Mouse (Mus musculus) heart, embryonic 14.5 days (tissue): ENCODE measurements around the gene Stk38. TPM values are rescaled to one million over a fixed set of nuclear protein-coding genes. Genes with fewer than 3 reads are reported as not detected.

Source experiments
- ATAC-seq: fragments of 200-750 bp; cut with Nextera tagmentation; 2 replicates; pipeline ENCODE4 v1.8.0; 2017; ENCODE audit warnings: low read depth, moderate TSS enrichment; ENCODE audit not compliant: insufficient number of reproducible peaks, insufficient read depth, low FRiP score
- H3K27ac ChIP-seq, 2 experiments: fragments of 200-500 bp in 1 of 2; fragments of 300-500 bp in 1 of 2; sonication (generic) in 1 of 2; replicated peaks in 1 of 2; 2 replicates each; pipeline ENCODE4 v1.5.1; 2012 to 2014; ENCODE audit warnings: low read depth in 2 of 2, low read length in 2 of 2, control low read depth in 1 of 2, mild to moderate bottlenecking in 1 of 2, mixed read lengths in 1 of 2; ENCODE audit not compliant: control insufficient read depth in 1 of 2, insufficient read depth in 1 of 2
- H3K27me3 ChIP-seq: fragments of 300-500 bp; sonication (generic); 2 replicates; pipeline ENCODE4 v1.6.1; 2014; ENCODE audit warnings: mild to moderate bottlenecking, low read length, control low read depth; ENCODE audit not compliant: control insufficient read depth, insufficient read depth
- H3K36me3 ChIP-seq: fragments of 300-500 bp; sonication (generic); 2 replicates; pipeline ENCODE4 v1.6.1; 2014; ENCODE audit warnings: mild to moderate bottlenecking, control low read depth, low read length, mixed read lengths; ENCODE audit not compliant: control insufficient read depth, insufficient read depth
- H3K4me1 ChIP-seq, 2 experiments: fragments of 200-500 bp in 1 of 2; fragments of 300-500 bp in 1 of 2; sonication (generic) in 1 of 2; 2 replicates each; pipeline ENCODE4 v1.6.1; 2012 to 2014; ENCODE audit warnings: low read length in 2 of 2, control low read depth in 1 of 2, mixed read lengths in 1 of 2; ENCODE audit not compliant: control insufficient read depth in 2 of 2, insufficient read depth in 2 of 2
- H3K4me2 ChIP-seq: fragments of 300-500 bp; sonication (generic); 2 replicates; pipeline ENCODE4 v1.6.1; 2014; ENCODE audit warnings: mild to moderate bottlenecking, low read length
- H3K4me3 ChIP-seq, 2 experiments: fragments of 200-500 bp in 1 of 2; fragments of 300-500 bp in 1 of 2; sonication (generic) in 1 of 2; 2 replicates each; pipeline ENCODE4 v1.5.1; 2012 to 2014; ENCODE audit warnings: low read length in 2 of 2, mild to moderate bottlenecking in 2 of 2, control low read depth in 1 of 2, low read depth in 1 of 2, moderate library complexity in 1 of 2; ENCODE audit not compliant: control insufficient read depth in 1 of 2, insufficient read depth in 1 of 2
- H3K9ac ChIP-seq: fragments of 300-500 bp; sonication (generic); 2 replicates; pipeline ENCODE4 v1.6.1; 2014; ENCODE audit warnings: mild to moderate bottlenecking, low read length
- H3K9me3 ChIP-seq: fragments of 300-500 bp; sonication (generic); 2 replicates; pipeline ENCODE4 v1.6.1; 2016; ENCODE audit warnings: low read length, control low read depth; ENCODE audit not compliant: control insufficient read depth
- WGBS: fragments of 180-500 bp; shearing (Covaris S2); extraction: QIAGEN DNeasy Blood & Tissue Kit; methylation state at CpG from one replicate; pipeline ENCODE4 v1.1.7; 2014; 5-methylcytosine and 5-hydroxymethylcytosine counted together
- polyA plus RNA-seq: library from polyadenylated mRNA; unstranded; fragments of >200 nt; fragmentation: Nextera tagmentation; extraction: Ambion mirVana; gene quantifications from 2 replicates; pipeline ENCODE4 v1.2.1, GENCODE M21; 2014

Stk38 gene
- polyA plus RNA-seq, 1 experiment from 2014 or later, result 70.3 TPM

GRCm38 (mm10) chr17:28936622-28937345 is 71.0 kb downstream of the Stk38 start:
- H3K4me2 ChIP-seq, result no peak overlapping the region
- H3K27ac ChIP-seq, result no peak overlapping the region
- H3K36me3 ChIP-seq, result no peaks in the 10 kb centered on the region
- WGBS, result 77% methylated on average over 10 of the region's 10 CpGs
- ATAC-seq, result no peak
- H3K4me1 ChIP-seq, result no peaks in the 10 kb centered on the region; a peak in 1 of 4 replicates
- no peaks in the 10 kb centered on the region for H3K27me3 ChIP-seq
- peaks cover 5% of the 10 kb centered on the region; the same call in 1 of the 2 replicates for H3K9me3 ChIP-seq
- H3K9ac ChIP-seq, result no peak overlapping the region
- no peak overlapping the region for H3K4me3 ChIP-seq

- Histone ChIP-seq H3K9ac (no peak overlapping the region), H3K9me3 (peaks cover 5% of the 10 kb centered on the region; the same call in 1 of the 2 replicates), H3K4me2 (no peak overlapping the region), H3K4me1 (peaks cover 0 to 3% of the 10 kb centered on the region in 2 experiments; a peak in 1 of 4 replicates), H3K4me3 (no peak overlapping the region), H3K27me3 (no peaks in the 10 kb centered on the region), H3K36me3 (no peaks in the 10 kb centered on the region), H3K27ac (no peak overlapping the region)
- no peak for ATAC-seq
- WGBS, result 78% methylated on average over 7 of the region's 7 CpGs
These were observed 71.7 kb downstream of the Stk38 start for GRCm38 (mm10) chr17:28936133-28936532.

DNA sequence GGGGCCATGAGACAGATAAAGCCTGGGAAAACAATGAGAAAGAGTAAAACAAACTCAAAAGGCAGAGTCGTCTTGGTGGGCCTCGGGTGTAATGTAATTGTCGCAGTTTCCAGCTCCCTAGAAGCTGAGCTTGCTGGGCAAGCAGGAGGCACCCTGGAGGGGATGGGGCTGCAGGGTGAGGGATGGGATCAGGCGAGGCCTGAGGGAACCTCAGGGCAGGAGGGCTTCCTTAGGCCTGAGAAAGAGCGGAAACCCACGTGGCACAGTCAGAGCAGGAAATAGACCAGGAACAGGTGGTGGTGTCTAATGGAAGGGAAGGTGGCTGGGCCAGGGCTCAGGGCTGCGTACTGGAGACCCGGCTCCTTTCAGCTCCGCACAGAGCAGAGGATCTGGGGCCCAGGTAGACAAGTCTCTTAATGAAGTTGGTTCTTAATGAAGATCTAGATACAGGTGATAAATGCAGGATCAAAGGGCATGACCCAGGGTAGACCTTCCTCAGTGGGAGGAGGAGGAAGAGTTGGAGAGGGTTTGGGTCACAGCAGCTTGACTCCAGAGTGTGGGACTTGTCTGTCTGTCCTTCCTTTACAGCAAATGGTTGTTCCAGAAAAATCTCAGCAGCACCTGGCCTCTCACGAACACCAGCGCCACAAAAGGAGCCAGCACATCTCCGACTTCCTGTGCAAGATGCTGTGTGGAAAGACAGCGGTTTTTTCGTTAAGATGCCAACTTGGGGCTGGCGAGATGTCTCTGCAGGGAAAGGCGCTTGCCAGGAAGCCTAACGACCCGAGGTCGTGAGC is 73.5 kb downstream of the Stk38 start:
- Histone ChIP-seq H3K4me1 (peaks cover 6 to 12% of the 10 kb centered on the region in 2 experiments; a peak in 3 of 4 replicates), H3K4me2 (no peak overlapping the region), H3K27ac (no peak overlapping the region), H3K9ac (no peak overlapping the region), H3K36me3 (no peaks in the 10 kb centered on the region), H3K27me3 (no peaks in the 10 kb centered on the region), H3K4me3 (no peak overlapping the region), H3K9me3 (peaks cover 5% of the 10 kb centered on the region; the same call in 1 of the 2 replicates)
- no peak for ATAC-seq
- WGBS, result 66% methylated on average over 19 of the region's 19 CpGs

GRCm38 (mm10) chr17:28932274-28932673 is 75.5 kb downstream of the Stk38 start:
- peaks cover 6 to 12% of the 10 kb centered on the region in 2 experiments; a peak in 3 of 4 replicates for H3K4me1 ChIP-seq
- no peak overlapping the region for H3K4me2 ChIP-seq
- ATAC-seq, result no peak
- H3K9me3 ChIP-seq, result peaks cover 5% of the 10 kb centered on the region; the same call in 1 of the 2 replicates
- no peak overlapping the region for H3K27ac ChIP-seq
- H3K4me3 ChIP-seq, result no peak overlapping the region
- no peaks in the 10 kb centered on the region for H3K36me3 ChIP-seq
- H3K27me3 ChIP-seq, result no peaks in the 10 kb centered on the region
- H3K9ac ChIP-seq, result no peak overlapping the region
- WGBS, result 83% methylated on average over 4 of the region's 4 CpGs

DNA sequence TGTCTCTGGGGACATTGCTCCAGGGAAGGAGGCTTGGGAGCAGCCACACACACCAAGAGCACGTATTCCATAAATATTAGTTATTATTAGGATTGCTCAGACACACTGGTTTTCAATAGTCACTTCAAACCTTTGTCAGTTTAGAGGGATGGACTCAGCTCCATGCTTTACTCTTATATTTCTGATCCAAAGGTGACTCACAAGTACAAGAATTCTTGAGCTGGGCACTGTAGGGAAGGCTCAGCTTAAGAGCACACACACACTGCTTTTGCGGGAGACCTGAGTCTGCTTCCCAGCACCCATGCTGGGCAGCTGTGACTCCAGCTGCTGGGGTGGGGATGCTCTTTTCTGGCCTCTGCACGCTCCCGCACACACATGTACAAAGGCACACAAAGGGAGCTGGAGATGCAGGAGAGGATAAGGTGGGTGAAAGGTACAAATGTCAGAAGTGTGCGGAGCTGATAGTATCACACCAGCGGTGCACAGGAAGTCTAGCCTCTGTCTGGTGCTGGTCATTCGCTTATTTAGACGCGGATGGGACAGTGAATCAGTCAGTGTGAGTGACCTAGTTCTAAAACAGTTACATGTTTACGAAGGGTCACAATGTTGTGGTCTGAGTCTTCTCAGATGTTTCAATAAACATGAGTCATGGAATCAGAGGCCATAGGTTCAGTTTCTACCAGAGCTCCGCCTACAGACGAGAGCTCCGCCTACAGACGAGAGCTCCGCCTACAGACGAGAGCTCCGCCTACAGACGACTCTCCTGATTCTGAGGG is 76.2 kb downstream of the Stk38 start:
- H3K4me1 ChIP-seq, result peaks cover 9 to 12% of the 10 kb centered on the region in 2 experiments; a peak in 3 of 4 replicates
- no peak for ATAC-seq
- H3K36me3 ChIP-seq, result no peaks in the 10 kb centered on the region
- H3K9me3 ChIP-seq, result no peaks in the 10 kb centered on the region
- no peaks in the 10 kb centered on the region for H3K27me3 ChIP-seq
- H3K9ac ChIP-seq, result no peak overlapping the region
- no peak overlapping the region for H3K4me2 ChIP-seq
- H3K4me3 ChIP-seq, result no peak overlapping the region
- WGBS, result 85% methylated on average over 18 of the region's 18 CpGs
- H3K27ac ChIP-seq, result peak overlapping the region in 1 of 2 experiments; percentile 86; a peak in 2 of 4 replicates

DNA sequence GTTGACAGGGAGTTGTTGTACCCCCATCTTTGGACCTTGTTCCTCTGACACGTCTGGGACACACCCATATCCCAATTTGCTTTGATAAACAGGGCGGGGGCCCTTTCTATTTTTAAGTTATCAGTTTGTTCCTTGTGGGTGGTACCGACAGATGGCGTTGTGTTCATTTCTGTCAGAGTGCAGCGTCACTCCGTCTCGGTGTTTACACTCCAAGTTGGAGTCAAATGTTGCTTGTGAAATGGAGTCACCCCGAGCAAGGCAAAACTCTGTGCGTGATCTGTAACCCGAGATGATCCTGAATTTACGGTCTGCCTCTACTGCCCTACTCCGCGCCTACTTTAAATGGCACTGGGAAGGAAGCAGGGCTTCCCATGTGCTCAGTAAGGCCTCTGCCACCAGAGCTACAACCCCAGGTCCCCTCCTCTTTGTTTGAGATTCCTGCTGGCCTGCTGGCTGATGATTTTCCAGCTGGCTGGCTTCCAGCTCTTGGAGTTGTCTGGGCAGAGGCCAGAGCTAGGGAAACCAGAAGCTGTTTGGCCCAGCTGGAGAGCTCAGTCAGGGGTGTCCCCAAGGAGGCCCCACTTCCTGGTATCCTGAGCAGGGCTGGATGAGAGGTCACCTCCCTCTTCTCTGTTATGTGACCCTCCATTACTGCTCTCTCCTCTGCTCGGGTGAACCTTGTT is 77.3 kb downstream of the Stk38 start:
- 0 out of 2 replicates have a peak overlapping the region, but pooled peaks have one; percentile 2 for H3K9ac ChIP-seq
- H3K27me3 ChIP-seq, result no peaks in the 10 kb centered on the region
- peak; percentile 83 for ATAC-seq
- peak overlapping the region; percentile 49 for H3K4me2 ChIP-seq
- no peaks in the 10 kb centered on the region for H3K9me3 ChIP-seq
- WGBS, result 9% methylated on average over 14 of the region's 14 CpGs
- peak overlapping the region; percentile 86 to 94 for H3K27ac ChIP-seq
- H3K4me3 ChIP-seq, result peak overlapping the region in 1 of 2 experiments; percentile 15; a peak in 1 of 4 replicates
- peaks cover 9 to 12% of the 10 kb centered on the region in 2 experiments; a peak in 3 of 4 replicates for H3K4me1 ChIP-seq
- H3K36me3 ChIP-seq, result no peaks in the 10 kb centered on the region
